Mouse (Mus musculus): ENCODE results near the gene P2ry6.

GRCm38 (mm10) chr7:100933520-100933919 is 40.9 kb downstream of the P2ry6 start:
- no peak for TF ChIP-seq CTCF (IDR thresholded peaks at IDR 0.05; ENCODE audit: low read depth)
- no peak for TF ChIP-seq EP300 (IDR thresholded peaks at IDR 0.05; ENCODE audit: low read depth)
